Mouse (Mus musculus) brain, embryonic 14.5 days (tissue): ENCODE measurements around the gene Anapc1. TPM values are rescaled to one million over a fixed set of nuclear protein-coding genes. Genes with fewer than 3 reads are reported as not detected.

Source experiments
- DNase-seq: peaks from one replicate; pipeline ENCODE4 v3.0.0-alpha.2; 2011; ENCODE audit warnings: low read depth
- CTCF ChIP-seq: fragments of 200-500 bp; IDR thresholded peaks from 2 replicates; pipeline ENCODE4 v1.5.1; 2012; ENCODE audit warnings: inconsistent platforms, mild to moderate bottlenecking, moderate library complexity, borderline replicate concordance; ENCODE audit not compliant: insufficient read depth, insufficient read length; ENCODE audit errors: extremely low read depth
- POLR2A ChIP-seq: fragments of 200-500 bp; IDR thresholded peaks from 2 replicates; pipeline ENCODE4 v1.6.1; 2012; ENCODE audit warnings: mild to moderate bottlenecking, inconsistent platforms, borderline replicate concordance; ENCODE audit not compliant: poor library complexity, insufficient read depth, insufficient read length, severe bottlenecking; ENCODE audit errors: extremely low read depth
- polyA plus RNA-seq: library from polyadenylated mRNA; depleted of rRNA; stranded (reverse); fragments of >200 nt; gene quantifications from 2 replicates; pipeline ENCODE4 v1.2.3, GENCODE M21; 2012

Gene Anapc1
- polyA plus RNA-seq, 1 experiment, result 63.7 TPM

DNA sequence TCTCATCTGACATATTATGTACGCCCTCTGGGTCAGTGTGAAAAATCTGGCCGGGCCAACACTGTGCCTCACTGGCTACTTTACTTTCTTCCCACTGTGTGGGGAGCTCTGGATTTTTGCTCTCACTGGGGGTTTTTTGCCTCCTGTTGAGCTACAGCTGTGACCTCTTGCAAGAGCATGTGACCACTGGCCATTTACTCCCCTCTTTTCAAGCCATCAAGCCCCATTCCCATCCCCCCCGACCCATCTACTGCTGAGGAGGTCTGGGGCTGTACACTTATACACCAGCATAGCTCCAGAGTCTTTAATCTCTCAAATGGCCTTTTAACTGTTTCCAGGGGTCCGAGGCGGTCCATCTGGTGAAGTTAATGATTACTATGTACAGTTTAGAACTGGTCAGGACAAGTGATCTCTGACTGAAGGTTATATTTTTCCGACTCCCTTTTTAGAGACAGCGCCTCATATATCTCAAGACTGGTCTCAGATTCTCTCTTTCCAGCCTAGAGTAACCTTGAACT is 27.6 kb upstream of the Anapc1 start:
- TF ChIP-seq CTCF, result no peak
- no peak for TF ChIP-seq POLR2A
- no peak for DNase-seq

DNA sequence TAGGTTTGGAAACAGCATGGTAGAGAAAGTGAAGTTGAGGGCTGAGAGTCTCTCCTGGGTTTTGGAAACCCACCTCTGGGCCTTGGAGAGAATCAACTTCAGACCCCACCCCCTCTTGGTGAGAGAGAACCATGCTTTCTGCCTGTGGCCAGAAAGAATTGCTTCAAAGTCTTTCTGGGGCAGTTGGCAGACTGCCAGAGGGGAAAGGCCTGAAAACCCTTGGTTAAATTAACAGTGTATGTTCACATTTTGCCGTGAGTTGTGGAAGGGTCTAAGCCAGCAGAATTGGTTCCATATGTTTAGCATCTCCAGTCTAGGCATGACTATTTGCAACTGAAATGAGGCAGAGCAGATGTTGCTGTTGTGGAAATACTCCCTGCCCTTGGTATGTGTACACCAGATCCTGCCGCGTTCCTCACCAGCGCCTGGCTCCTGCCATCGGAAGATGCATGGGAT is 26.4 kb upstream of the Anapc1 start:
- TF ChIP-seq CTCF (no peak), POLR2A (no peak)

DNA sequence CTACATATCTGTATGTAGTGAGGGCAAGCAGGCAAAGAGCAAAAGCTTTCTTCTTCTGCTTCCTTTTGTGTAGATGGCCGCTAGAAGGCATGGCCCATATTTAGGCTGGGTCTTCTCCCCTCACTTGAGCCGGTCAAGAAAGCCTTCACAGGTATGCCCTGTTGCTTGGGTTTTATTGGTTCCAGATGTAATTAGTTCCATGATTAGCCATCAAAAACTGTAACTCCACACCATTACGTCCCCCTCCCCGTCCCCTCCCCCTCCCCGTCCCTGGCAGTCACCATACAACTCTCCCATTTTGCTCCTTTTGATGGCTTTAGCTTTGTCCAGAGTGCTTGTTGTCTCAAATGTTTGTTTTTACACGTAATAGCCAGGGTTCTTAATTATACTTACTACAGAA is 25.7 kb upstream of the Anapc1 start:
- TF ChIP-seq POLR2A (no peak), CTCF (no peak)
- DNase-seq, result no peak

More for the DNA sequence above, 26.4 kb upstream of the Anapc1 start:
- peak; percentile 74 for DNase-seq

DNA sequence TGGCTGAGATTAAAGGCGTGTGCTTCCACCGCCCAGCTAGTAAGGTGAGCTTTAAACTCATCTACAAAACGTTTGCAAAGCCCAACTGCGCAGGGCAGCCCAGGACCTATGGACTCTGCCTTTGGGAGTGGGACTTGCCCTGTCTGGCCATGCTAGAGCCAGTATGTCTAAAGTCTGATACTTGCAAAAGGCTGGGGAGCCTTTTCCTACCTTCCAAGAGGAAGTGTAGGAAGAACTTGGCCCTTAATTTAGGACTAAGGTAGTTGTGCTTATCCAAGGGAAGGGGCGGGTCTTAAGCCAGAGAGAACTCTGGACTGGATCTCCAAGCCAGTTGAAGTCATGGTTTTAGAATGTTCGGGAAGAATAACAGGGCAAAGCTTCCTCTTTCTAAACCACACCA is 23.4 kb upstream of the Anapc1 start:
- no peak for DNase-seq
- TF ChIP-seq CTCF (no peak), POLR2A (no peak)

DNA sequence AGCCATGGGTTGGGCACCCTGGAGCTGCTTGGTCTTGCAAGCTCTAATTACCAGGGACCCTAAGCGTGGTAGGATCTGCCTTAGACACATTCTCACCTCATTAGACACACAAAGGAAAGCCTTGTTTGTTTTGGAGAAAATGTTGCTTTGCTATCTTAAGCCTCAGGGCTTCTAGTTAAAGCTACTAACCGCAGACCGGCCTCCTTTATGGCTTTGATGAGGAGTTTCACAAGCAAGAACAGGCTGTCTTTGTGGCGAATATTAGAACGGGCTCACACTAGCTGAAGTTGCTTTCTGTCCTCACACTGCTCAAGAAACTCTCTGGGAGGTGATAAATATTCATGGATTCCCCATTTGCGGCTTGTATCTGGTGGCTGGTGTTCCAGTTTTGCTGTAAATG is 22.1 kb upstream of the Anapc1 start:
- peak; percentile 74 for DNase-seq
- no peak for TF ChIP-seq POLR2A
- no peak for TF ChIP-seq CTCF

DNA sequence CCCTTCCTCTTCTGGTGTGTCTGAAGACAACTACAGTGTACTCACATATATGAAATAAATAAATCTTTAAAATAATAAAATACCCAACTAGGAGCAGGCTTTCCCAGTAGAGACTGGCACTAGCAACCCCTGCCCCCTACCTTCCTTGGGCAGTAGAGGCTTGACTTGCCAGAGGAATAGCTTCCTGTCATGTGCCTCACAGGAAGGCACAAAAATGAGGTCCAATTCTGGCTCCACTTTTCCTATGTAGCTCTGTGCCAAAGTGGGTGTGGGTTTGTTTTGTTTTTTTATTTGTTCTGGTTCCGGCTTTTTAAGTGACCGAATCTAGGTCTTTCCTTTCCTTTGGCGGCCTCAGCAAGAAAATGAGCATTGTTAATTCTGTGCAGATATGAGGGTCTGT is 17.3 kb upstream of the Anapc1 start:
- DNase-seq, result no peak
- TF ChIP-seq POLR2A (no peak), CTCF (no peak)

DNA sequence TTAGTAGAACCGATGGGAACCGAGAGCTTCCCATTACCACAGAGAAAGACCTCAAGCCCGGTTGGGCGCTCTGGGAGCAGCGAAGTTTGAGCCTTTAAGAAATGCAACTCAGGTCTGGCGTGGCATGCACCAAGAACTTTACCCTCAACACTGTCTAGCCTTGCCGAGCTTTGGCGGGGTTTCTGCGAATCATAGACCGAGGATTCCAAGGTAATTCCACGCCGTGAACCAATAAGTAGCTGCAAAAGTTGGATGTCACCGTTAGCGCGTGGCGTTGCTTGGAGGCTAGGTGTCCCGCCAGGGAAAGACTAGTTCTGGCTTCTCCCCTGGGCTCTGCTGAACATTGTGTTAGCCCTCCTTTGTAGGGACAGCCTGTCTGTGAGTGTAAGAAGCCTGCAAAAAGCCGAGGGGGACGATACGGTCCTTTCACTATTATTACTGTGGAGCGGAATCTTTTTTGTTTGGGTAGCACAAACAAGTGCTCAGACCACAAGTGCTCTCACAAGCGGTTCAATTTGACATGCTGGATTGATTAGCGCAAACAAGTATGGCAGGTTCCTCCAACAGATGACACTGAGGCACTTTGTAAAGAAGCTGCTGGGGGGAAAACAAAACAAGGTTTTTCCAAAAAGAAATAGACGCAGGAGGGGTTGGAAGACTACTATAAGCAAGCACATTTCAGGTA is 12.2 kb upstream of the Anapc1 start:
- no peak for TF ChIP-seq POLR2A
- no peak for TF ChIP-seq CTCF
- DNase-seq, result peak; percentile 37

DNA sequence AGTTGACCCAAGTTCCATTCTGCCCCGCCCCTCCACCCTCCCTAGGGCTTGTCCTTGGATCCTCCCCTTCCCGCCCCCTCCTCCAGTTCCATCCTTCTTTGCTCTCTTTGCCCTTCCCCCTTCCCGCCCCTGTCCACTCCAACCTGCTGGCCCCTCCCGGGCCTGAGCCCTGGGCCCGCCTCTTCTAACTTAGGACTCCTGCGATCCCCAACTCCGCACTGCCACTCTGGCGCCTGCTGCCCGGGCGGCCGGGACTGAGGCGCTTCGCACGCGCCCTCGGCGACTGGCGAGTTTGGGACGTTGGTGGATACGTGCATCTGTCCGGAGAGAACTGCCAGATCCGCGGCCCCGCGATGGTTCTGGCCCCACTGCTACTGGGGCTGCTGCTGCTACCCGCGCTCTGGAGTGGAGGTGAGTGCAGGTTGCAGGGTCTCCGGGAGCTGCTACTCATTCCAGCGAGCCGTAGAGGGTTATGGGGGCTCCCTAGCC is 11.5 kb upstream of the Anapc1 start, which contains the start of gene Mertk:
Gene Mertk (plus strand): TSS at position 264 of the 489 bp plus-strand sequence.
- TF ChIP-seq CTCF (no peak), POLR2A (peak; percentile 27; the same call in 1 of the 2 replicates)
- peak; percentile 82 for DNase-seq

DNA sequence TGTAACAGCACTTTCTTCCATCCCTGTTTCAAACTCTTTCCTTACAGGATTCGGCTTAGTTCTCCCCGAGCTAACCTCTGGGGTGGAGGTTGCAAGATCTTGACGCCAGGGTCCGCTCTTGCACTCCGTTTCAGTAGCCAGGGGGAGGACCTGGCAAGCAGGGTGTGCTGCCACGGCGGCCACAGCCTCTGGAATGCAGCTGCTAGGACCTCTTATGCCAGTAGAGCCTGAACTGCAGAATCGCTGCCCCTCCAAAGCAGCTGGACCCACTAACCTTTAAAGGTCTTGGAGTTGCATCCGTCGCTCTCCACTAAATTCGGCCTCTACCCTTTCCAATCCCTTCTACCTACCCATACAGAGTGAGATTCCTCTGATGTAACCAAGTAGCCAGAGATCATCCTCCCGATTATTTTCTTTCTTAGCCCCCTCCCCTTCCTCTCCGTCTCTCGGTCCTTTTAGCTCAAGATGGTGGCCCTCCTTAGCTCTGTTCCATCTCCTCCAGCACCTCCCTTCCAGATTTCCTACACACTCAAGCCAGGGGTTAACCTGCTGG is 11.0 kb upstream of the Anapc1 start:
- DNase-seq, result peak; percentile 91
- TF ChIP-seq CTCF (peak; percentile 83), POLR2A (no peak)

DNA sequence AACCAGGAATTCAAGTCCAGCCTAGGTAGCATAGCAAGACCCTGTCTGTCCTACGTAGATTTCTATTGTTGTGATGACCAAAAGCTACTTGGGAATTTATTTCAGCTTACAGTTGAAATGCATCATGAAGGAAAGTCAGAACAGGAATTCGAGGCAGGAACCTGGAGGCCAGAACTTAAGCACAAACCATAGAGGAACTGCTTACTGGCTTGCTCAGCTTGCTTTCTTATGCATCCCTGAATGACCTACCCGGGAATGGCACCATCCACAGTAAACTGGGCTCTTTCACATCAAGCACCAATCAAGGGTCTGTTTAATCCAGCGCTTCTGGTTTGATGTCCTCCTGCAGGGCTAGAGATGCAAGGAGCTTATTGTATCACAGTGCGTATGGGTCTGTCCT is 10.4 kb upstream of the Anapc1 start:
- no peak for TF ChIP-seq POLR2A
- TF ChIP-seq CTCF, result no peak
- DNase-seq, result no peak

DNA sequence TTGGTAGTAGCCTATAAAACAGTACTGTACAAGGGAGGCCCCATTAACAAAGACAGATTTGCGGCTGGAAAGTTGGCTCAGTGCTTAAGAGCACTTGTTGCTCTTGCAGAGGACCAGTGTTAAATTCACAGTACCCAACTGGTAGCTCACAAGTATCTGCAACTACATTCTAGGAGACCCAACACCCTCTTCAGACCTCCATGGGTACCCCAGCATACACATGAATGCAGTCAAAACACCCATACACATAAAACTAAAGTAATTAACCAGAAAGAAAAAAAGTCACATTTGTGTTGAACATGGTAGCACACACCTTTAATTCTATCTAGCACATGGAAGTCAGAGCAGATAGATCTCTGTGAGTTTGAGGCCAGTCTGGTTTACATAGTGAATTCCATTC is 9.9 kb upstream of the Anapc1 start:
- TF ChIP-seq POLR2A (no peak), CTCF (no peak)
- DNase-seq, result no peak
